18 mouse cellular contexts compared by ENCODE assay signal in the genomic region with DNA sequence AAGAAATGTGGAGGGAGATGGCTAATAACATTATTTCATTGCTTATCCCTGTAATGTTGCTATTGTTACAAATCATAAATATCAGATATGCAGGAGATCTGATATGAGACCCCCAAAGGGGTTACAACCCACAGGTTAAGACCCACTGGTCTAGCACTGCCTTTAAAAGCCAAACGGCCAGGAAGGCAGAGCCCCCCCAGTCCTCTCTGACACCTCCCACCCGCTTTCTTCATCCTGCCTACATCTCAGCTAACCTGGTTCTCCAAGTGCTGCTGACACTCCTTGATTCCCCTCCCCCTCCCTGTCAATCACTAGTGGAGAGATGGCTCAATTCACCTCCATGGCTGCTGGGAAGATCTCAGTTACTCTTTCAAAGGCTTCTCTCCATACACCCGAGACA.
DNase-seq lines count a peak whose midpoint lies in the region; ATAC-seq lines count a peak whose summit lies in the region.
"Had no signal": no experiment of that assay in that cellular context is flagged by ENCODE, and none has a peak within 500 bp of the region (broad histone marks: within the 10 kb centered on the region; RNA-seq: fewer than 3 reads in every experiment).

No protein-coding gene starts in this region.

- ATAC-seq in forebrain, embryonic 15.5 days (replicated peaks) = no peak
- ATAC-seq: activated CD4-positive, CD25-positive, alpha-beta regulatory T cell, adult 4 months; CD4-positive, CD25-positive, alpha-beta regulatory T cell, adult 4 months; forebrain, embryonic 14.5 days; forebrain, postnatal 0 days; Patski had no signal

- H3K4me3 ChIP-seq in forebrain, embryonic 10.5 days = no peak overlapping the region
- no peak overlapping the region for H3K4me3 ChIP-seq in forebrain, embryonic 15.5 days
- H3K4me3 ChIP-seq in heart, embryonic 10.5 days = no peak overlapping the region
- no peak overlapping the region for H3K4me3 ChIP-seq in limb, embryonic 10.5 days
- H3K4me3 ChIP-seq: embryonic facial prominence, embryonic 12.5 days; forebrain, embryonic 12.5 days had no signal

- no peak overlapping the region for H3K9ac ChIP-seq in forebrain, embryonic 15.5 days (replicated peaks)
- H3K9ac ChIP-seq: embryonic facial prominence, embryonic 12.5 days; forebrain, embryonic 12.5 days; forebrain, postnatal 0 days had no signal

- 73% methylated on average over 3 of the region's 3 CpGs for WGBS in forebrain, embryonic 10.5 days
- WGBS in forebrain, embryonic 15.5 days = 86% methylated on average over 3 of the region's 3 CpGs
- 48% methylated on average over 3 of the region's 3 CpGs for WGBS in heart, embryonic 10.5 days
- 54% methylated on average over 3 of the region's 3 CpGs for WGBS in limb, embryonic 10.5 days

- H3K9me3 ChIP-seq in forebrain, embryonic 10.5 days = 0 out of 2 replicates have a peak, but pooled peaks cover 3% of the 10 kb centered on the region
- no peaks in the 10 kb centered on the region for H3K9me3 ChIP-seq in forebrain, embryonic 15.5 days
- H3K9me3 ChIP-seq in heart, embryonic 10.5 days = no peaks in the 10 kb centered on the region
- H3K9me3 ChIP-seq in limb, embryonic 10.5 days (replicated peaks) = no peaks in the 10 kb centered on the region
- H3K9me3 ChIP-seq: embryonic facial prominence, embryonic 12.5 days; forebrain, embryonic 12.5 days; G1E had no signal

- H3K27ac ChIP-seq in forebrain, embryonic 10.5 days = peak overlapping the region; percentile 53; the same call in 1 of the 2 replicates
- H3K27ac ChIP-seq in forebrain, embryonic 15.5 days (replicated peaks) = no peak overlapping the region
- peak overlapping the region; percentile 56; the same call in 1 of the 2 replicates for H3K27ac ChIP-seq in heart, embryonic 10.5 days
- H3K27ac ChIP-seq in limb, embryonic 10.5 days = peak overlapping the region; percentile 74
- H3K27ac ChIP-seq: forebrain, embryonic 12.5 days had no signal

- no peak overlapping the region for H3K4me2 ChIP-seq in forebrain, embryonic 15.5 days (replicated peaks)
- H3K4me2 ChIP-seq: embryonic facial prominence, embryonic 12.5 days; forebrain, embryonic 12.5 days had no signal

- intact Hi-C loops in heart, postnatal 25 days (cut with DNase I) = loop anchor here (2.0 kb wide), 1 partner anchor 428 kb away; no protein-coding TSS in a partner anchor

- H3K36me3 ChIP-seq in forebrain, embryonic 10.5 days (replicated peaks) = no peaks in the 10 kb centered on the region
- no peaks in the 10 kb centered on the region for H3K36me3 ChIP-seq in forebrain, embryonic 15.5 days
- H3K36me3 ChIP-seq in heart, embryonic 10.5 days = no peaks in the 10 kb centered on the region
- no peaks in the 10 kb centered on the region for H3K36me3 ChIP-seq in limb, embryonic 10.5 days
- H3K36me3 ChIP-seq: embryonic facial prominence, embryonic 12.5 days; forebrain, embryonic 12.5 days; G1E had no signal

- H3K4me1 ChIP-seq in forebrain, embryonic 10.5 days = peaks cover 20% of the 10 kb centered on the region
- no peaks in the 10 kb centered on the region for H3K4me1 ChIP-seq in forebrain, embryonic 15.5 days
- H3K4me1 ChIP-seq in heart, embryonic 10.5 days = peaks cover 22% of the 10 kb centered on the region
- peaks cover 56% of the 10 kb centered on the region for H3K4me1 ChIP-seq in limb, embryonic 10.5 days

- no peak for DNase-seq in forebrain, embryonic 10.5 days (ENCODE audit: extremely low spot score, low spot score)
- no peak for DNase-seq in heart, embryonic 10.5 days (ENCODE audit: low spot score)
- DNase-seq in heart, postnatal 25 days (ENCODE audit: low spot score) = no peak
- DNase-seq in limb, embryonic 10.5 days (ENCODE audit: low spot score) = no peak
- no peak for DNase-seq in spleen, postnatal 14 days (ENCODE audit: low spot score in 2 of 2)
- DNase-seq: adrenal gland, adult 8-10 months; adrenal gland, postnatal 14 days; adrenal gland, postnatal 36 days; B cell, adult 2 months; forebrain, postnatal 0 days had no signal

- no peaks in the 10 kb centered on the region for H3K27me3 ChIP-seq in forebrain, embryonic 10.5 days (ENCODE audit: poor library complexity, severe bottlenecking)
- no peaks in the 10 kb centered on the region for H3K27me3 ChIP-seq in forebrain, embryonic 15.5 days
- no peaks in the 10 kb centered on the region for H3K27me3 ChIP-seq in heart, embryonic 10.5 days (ENCODE audit: insufficient read depth, poor library complexity, severe bottlenecking)
- H3K27me3 ChIP-seq in limb, embryonic 10.5 days (ENCODE audit: low read depth, poor library complexity, severe bottlenecking) = 0 out of 2 replicates have a peak, but pooled peaks cover 3% of the 10 kb centered on the region
- H3K27me3 ChIP-seq: embryonic facial prominence, embryonic 12.5 days; Patski had no signal
